Mouse (Mus musculus): ENCODE measurements around the gene Prm1. TPM values are rescaled to one million over a fixed set of nuclear protein-coding genes. Genes with fewer than 3 reads are reported as not detected.

Prm1 gene
- polyA plus RNA-seq, 1 experiment from 2014 or later, result not detected

Other genes starting within 250 kb of the Prm1 start
- gene Socs1, start 20.3 kb downstream of the Prm1 start, polyA plus RNA-seq (2016; fragmentation: Nextera tagmentation; extraction: Ambion mirVana), result 6.0 and 6.2 TPM in 2 replicates
- not detected in 2 replicates for gene Tnp2, start 17.2 kb downstream of the Prm1 start, polyA plus RNA-seq (2016; fragmentation: Nextera tagmentation; extraction: Ambion mirVana)
- gene Prm3, start 14.9 kb downstream of the Prm1 start, polyA plus RNA-seq (2016; fragmentation: Nextera tagmentation; extraction: Ambion mirVana), result not detected in 2 replicates
- gene Prm2, start 9.7 kb downstream of the Prm1 start, polyA plus RNA-seq (2016; fragmentation: Nextera tagmentation; extraction: Ambion mirVana), result not detected in 2 replicates
- gene Gm11172, start 7.1 kb upstream of the Prm1 start, polyA plus RNA-seq (2016; fragmentation: Nextera tagmentation; extraction: Ambion mirVana), result not detected in 2 replicates
- gene Rmi2, start 29.2 kb upstream of the Prm1 start, polyA plus RNA-seq (2016; fragmentation: Nextera tagmentation; extraction: Ambion mirVana), result 3.9 and 5.0 TPM in 2 replicates

Data from heart, embryonic 12.5 days (tissue).